Mouse (Mus musculus) CD4-positive, CD25-positive, alpha-beta regulatory T cell, adult 2 months (primary cell): Measurements from ENCODE around the gene Add1.

Source experiments
- DNase-seq: peaks from one replicate; pipeline ENCODE4 v3.0.0-alpha.2; 2012; ENCODE audit warnings: low read depth, low spot score

Add1 gene

DNA sequence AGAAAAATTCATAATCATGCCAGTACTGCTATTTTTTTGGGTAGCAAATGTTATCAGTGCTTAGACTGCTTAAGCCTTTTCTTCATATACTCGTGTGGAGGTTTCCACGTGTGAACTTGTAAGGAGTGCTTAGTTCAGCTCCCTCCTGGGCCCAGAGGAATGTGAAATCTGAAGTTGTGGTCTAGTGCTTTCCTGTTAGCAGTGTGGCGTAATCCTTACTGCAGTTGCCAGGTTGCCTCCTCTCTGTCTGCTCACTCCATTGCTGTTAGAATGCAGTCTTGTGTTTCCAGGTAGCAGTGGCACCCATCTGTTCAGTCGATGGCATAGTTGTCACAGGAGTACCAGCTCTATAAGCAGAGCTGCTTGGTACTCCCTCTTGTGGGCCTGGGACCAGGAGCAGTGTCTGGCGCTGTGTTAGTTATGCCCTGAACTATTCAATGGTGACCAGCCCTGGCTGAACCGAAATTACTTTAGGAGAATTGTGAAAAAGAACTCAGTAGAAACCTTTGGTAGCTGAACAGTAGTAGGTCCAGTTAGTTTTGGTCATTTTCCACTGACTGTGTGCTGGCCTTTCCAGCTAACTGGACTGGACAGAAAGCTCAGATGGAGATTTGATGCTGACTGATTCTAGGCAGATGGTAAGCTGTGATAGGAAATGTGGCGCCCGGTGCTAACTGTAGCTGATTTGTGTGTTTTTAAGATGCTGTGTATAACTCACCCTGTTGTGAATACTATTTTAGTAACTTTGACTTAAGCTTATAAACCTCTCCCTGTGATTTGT, 33.8 kb downstream of the Add1 start:
- DNase-seq, result no peak

DNA sequence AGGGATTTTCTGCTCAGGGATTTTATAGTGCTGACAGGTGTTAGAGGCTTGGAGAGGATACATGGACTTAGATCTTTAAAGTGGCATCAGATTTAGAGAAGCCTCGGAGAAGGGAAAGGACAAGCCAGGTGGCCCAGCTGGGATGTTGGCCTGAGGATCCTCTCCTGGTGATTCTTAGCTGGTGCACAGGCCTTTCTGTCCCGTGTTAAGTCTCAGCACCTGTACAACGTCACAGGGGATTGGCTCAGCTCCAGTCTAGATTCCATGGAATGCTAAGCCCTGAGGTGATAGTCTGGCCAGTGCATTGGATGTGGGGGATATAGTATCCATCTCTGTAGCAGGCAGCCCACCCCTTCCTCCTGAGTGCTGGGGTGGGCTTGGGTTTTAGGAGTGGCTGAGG, 34.8 kb downstream of the Add1 start:
- no peak for DNase-seq

DNA sequence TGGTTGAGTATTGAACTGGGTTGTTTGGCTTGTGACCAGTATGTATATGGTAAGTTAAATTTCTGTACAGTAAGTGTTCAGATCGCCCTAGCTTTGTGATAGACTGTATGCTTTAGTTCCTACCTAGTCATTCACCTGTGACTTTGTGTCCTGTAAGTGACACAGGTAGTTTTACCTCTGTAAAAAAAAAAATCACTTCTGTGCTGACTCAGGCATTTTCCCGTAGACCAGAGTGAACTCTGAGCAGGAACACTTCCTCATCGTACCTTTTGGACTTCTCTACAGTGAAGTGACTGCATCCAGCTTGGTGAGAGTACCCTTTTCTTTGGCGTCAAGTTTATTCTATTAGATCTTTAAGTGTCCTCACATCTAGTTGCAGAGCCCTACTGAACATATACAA, 36.5 kb downstream of the Add1 start:
- no peak for DNase-seq

DNA sequence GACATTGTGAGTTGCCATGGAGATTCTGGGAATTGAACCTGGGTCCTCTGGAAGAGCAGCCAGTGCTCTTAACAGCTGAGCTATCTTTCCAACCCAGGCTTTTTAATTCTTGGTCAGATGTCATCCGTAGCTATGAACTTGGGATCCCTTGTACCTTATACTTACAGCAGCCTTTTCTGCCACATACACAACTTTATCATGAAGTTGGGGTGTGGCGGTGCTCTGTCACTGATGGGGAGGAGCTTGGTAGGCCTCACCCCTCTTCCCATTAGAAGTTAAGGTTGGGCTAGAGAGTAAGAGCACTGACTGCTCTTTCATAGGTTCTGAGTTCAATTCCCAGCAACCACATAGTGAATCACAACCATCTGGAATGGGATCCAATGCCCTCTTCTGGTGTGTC, 59.5 kb downstream of the Add1 start:
- DNase-seq, result no peak

DNA sequence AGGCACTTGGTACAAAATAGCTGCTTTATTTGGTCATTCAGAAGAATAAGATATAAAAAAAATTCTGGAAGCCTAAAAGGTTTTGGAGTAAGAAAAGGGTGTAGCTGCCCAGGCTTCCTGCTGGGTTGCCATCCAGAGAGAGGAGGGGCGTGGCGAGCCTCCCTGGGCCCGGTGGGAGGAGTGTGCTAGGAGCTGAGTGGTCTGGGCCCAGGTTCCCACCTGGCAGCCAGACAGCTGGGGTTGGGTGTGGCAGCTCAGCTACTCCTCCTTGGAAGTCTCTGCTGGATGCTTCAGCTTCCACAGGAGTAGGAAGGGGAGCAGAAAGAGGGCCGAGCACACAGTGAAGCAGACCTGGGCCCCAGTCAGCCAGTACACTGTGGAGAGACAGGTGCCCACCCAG, 60.2 kb downstream of the Add1 start:
- no peak for DNase-seq

DNA sequence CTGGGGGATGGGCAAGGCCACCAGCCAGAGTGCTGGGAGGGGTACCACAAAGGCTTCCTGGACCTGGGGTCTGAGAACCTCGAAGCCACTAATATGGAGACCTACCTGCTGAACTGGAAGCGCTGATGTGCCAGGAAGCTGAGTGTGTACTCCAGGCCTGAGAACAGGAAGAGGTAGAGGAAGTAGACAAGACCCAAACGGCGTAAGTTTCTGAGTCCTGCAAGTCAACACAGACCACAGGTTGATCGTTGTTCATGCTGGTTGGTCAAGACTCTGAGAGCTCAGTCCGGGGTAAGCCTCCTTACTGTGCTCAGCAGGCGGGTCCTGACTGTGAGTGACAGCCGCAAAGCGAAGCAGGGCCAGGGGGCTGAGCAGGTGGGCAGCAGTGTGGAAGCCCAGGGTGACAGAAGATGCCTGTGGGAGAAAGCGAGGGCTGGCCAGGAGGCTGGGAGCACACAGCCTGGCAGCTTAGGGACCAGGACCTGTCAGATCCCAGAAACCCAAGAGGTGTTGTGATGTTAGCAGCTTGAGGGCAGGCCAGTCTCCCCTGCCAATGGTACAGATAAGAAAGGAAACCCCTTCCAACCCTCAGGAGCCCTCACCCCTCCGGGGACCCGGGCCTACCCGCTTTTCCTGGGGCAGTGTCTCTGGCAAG, 61.4 kb downstream of the Add1 start:
- DNase-seq, result peak; percentile 34

DNA sequence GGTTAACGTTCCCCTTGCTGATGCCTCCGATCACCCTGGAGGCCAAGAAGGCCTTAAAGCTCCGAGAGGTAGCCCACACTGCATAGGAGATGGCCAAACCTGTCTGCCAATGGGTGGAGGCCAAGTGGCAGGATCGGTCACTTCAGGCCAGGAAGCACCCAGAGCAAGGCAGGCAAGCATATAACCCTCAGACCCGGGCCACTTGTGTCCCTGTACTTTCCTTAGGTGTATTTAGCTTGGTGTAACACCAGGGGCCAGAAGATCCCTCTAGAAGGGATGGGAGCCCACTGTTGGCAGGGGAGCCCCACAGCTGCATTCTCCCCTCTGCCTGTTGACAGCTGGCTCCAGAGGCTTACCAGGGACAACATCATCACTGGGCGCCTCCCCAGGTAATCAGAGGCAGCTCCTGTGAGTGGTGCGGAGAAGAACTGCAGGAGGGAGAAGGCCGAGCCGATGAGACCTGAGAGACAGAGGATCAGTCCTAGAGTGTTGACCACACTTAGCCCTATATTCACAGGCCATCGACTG, 62.3 kb downstream of the Add1 start:
- peak; percentile 24 for DNase-seq

DNA sequence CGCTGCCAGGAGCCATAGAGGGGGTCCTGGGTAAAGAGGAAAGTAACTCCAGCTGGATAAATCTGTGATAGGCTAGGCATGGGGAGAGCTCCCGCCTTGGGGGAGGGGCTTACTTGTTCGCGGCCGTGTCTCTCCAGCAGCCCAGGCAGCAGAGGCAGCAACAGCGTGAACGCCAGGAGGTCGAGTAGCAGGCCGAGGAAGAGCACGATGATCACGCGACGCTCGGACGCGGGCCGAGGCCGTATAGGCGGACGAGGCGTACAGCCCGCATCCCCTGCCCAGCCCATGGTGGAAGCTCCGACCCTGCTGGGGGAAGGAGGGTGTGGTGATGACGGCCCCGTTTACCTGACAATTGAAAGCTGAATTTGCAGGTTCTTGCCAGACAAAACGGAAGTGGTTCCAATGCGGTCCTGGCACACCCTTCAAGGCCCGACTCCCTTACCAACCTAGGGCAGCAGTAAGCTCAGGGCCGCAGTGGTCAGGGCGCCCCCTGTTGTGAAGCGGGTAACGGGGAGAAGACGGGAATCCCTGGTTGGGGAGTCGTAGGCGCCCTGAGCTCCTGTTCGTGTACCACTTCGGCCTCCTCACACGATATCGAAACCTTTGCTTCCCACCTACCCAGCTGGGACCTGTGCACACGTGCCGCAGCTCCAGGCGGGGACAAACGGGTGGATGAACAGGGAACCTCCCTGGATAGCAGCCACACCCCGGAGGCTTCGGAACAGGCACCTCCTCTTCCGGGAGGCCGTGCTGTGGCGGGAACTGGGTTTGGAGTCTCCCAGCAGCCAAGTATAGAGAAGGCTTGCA, 63.2 kb downstream of the Add1 start, which contains the start of gene Mfsd10:
Gene Mfsd10, minus strand, starts transcription at position 732 of the 807 bp plus-strand sequence.
- peak; percentile 86 for DNase-seq

DNA sequence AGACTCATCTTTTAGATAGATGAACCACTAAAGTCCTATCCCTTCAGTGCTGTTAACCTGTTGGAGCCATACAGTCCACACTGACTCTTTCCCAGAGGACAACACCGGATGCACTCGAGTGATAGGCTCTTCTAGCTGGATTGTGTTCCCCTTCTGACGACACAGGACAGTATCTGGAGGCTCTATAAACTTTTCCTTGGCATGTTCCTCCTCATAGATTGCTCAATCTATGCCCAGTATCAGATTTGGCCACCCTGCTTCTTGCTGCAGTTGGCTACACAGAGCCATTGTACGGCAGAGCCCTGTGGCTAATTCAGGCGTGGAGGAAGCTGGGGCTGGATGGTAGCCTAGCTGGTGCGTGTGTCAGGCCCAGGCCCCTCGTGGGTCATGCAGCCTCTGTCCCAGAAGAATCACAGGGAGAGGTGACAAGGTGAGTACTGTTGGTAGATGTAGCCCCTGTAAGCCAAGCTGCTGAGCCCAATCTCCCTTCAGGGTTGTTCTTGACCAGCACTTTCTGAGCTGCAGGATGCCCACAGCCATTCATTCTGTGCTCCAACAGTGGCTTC, 64.2 kb downstream of the Add1 start:
- DNase-seq, result no peak

DNA sequence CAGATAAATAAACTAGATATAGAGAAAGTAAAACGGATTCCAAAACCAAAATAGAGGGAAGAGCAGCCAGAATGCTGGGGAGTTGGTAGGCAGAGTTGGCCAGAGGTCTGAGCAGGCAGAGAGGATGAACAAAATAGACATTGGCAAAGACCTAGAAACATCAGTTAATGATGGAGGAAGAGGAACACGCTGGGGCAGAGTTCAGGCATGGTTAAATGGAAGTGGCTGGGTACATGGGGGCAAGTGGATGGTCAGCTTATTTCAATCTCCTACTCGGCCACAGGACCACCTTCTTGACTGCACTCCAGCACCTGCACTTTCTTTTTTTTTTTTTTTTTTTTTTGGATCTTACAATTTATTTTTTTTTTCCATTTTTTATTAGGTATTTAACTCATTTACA, 68.5 kb downstream of the Add1 start:
- no peak for DNase-seq

DNA sequence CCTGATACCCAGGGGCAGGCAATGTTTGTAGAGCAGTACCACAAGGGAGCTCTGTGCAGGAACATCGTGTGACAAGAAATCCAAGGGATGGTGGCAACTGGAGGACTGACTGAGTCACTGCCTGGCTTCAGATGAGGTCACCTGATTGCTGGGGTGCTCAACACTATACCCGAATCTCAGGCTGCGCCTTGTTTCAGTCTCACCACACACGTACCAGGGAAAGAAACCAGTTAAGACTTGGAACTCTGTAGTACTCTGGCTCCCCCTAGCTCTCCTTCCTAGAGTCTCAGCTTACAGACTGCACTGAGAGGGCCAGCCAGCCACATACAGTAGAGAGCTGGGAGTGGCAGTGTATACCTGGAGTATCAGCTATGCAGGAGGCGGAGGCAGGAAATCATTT, 69.5 kb downstream of the Add1 start:
- peak; percentile 79 for DNase-seq

DNA sequence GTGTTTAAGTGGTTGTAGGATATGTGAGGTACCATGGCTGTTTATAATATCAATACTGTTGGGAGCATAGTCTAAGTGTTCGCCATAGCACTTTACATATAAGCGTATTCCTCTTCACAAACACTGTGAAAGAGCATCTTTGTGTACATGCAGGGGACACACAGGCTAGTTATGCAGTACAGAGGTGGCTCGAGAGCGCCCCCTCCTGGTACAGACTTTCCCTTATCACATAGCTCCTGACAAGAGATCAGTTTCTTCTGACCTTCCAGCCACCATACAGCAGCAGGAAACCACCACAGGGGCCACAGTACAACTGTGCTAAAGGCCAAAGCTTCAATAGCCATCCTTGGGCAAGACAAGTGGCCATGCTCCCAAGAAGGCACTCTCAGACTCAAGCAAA, 74.1 kb downstream of the Add1 start:
- DNase-seq, result peak; percentile 86

DNA sequence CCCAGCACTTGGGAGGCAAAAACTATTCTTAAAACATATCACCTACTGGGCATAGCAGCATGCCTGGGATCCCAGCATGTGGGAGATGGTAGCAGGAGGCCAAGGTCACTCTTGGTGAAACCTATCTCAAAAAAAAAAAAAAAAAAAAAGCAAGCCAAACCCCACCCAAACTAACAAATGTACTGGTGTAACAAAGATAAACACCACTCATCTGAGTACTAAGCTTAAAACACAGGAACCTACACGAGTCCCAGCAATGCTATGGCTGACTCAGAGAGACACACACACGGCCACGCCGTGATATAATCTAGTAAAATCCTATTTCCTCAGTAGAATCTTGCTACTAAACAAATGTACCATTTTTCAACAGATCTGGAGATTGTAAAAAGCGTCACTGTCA, 79.5 kb downstream of the Add1 start:
- DNase-seq, result no peak

DNA sequence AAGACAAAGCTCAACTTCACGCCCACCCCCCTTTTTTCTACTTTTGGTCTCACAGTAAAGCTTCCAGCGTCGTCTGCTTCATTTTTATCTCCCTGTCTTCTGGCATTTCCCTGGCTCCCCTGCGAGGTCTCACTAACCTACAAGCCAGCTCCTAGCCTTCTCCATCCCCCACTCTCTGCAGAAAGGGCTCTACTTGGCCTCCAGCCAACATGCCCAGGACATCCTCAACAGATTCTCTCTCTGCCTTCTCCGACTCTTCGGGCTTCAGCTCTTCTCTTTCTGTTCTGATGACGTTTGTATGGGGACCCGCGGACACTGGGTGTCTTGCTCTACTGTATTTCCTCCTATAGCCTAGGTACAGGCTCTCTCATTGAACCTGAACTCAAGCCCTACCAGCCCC, 81.4 kb downstream of the Add1 start:
- no peak for DNase-seq

DNA sequence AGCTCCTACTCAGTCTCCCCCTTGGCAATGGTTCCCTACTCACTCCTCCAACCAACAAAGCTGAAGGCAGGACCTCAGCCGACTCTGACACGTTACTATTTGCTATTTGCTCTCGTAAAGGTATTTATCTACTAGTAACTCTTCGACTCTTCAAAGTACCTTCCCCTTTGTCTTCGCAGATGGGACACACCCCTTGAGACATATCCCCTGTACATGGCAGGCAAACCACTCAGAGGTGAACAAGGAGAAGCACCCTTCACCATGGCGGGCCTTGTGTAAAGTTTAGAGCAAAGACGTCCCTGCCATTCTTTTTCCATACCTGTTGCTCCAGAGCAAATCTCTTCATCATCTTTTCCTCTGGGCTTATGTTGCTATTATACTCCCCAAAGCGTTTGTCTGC, 84.1 kb downstream of the Add1 start:
- no peak for DNase-seq

DNA sequence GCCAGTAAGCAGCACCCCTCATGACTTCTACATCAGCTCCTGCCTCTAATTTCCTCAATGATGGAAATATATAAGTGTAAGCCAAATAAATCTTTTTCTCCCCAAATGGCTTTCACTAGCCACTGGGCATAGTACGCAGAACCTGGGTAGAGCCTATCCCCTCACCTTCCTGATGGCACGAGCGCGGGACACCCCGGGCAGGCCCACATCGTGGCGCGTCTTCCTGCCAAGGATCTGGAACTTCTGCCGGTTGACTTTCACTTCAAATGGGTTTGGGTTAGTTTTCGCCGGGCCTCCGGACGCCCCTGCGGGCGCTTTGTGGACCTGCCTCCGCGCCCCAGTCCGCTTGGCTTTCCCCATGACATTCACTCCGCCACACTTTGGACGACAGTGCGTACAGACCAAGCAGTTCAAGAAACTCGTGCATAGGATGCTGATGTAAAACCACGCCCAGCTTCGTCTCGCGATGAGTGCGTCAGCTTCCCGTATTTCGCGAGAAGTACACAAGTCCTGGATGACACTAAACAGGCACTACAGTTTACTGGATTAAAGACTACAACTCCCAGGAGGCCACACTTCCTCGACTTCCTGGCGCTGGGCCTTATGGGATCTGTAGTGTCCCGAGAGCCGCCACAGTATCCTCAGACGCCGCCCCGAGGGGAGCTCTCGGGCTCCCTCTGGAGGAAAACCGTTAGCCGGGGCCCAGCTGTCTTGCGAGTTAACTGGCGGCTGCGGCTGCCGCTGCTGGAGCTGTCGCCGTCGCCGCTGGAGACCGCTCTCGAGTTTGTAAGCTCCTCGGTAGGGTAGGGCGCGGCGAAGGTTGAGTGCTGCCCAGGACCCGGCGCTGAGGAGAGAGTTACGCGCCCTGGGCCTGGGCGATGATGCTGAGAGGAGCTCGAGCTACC, 86.5 kb downstream of the Add1 start, which contains the start of the genes Nop14 and Grk4:
Gene Nop14, minus strand, starts transcription at position 463 of the 905 bp plus-strand sequence.
Gene Grk4, plus strand, starts transcription at position 694 of the 905 bp plus-strand sequence.
- DNase-seq, result peak; percentile 99

DNA sequence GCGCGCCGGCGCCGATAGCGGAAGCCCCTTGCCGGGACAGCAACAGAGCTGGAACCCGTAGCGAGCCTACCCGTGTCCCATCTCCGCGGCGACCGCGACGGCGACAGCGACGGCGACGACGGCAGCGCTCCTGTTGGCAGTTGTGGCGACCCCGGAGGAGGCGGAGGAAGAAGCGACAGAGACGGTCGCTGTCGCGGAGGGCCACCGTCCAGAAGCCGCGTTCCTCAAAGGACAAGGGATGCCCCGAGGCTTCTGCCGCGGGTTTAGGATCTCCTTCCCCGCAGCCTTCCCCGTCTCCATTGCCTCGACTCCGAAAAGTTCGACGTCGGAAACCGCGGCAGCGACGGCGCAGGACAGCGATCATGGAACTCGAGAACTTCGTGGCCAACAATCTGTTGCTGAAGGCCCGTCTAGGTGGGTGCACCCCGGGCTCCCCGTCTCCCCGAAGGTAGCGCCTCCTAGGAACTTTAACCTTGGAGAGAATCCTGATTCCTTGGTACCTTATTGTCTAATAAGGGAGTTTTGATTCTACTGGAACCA, 87.2 kb downstream of the Add1 start:
- DNase-seq, result no peak

DNA sequence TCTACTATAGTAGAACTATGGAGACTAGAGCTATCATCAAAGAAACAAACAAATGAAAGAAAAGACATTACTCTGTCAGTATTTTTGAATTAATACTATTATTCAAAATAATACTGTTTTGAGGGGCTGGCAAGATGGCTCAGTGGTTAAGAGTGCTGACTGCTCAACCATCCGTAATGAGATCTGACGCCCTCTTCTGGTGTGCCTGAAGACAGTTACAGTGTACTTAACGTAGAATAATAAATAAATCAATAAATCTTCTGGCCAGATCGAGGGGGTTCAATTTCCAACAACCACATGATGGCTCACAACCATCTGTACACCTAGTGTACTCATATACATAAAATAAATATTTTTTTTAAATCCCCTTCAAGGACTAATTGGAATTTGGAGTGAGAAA, 88.4 kb downstream of the Add1 start:
- DNase-seq, result no peak

DNA sequence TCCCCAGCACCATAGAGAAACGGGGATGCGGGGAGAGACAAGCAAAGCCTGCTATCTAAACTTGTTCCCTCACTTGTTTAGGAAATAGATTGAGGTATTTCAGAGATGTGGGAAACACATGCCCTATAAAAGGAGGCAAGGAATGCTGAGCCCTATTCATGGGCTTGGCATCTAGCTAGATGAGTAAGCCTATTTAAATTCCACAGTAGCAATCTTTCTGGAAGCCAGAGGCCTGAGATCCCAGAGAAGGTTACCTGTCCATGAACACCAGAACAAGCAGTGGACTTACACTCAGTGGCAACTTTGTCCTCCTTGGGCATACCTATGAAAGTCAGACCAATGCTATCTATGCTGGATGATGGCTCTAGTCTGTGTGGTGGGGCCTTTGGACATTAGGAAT, 89.8 kb downstream of the Add1 start:
- DNase-seq, result no peak

DNA sequence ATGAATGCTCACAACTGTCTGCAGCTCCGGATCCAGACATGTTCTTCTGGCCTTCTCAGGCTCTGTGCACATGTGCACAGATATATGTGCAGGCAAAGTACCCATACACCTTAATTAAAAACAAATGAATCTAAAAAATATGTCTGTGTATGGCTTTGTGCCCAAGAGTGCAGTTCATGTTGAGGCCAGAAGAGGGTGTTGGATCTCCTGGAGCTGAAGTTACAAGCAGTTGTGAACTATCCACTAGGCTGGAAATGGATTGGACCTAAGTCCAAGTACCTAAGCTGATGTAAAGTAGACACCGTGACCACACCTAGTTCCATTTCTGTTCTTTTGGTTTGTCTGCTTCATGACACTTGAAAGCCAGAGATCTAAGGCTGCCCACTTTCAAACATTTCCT, 96.0 kb downstream of the Add1 start:
- peak; percentile 25 for DNase-seq
